Mouse (Mus musculus) megakaryocyte, embryonic 14.5 days (primary cell): ENCODE results near the gene Iqcb1.

Experiments used
- FLI1 ChIP-seq: IDR thresholded peaks from 2 replicates; pipeline ENCODE4 v1.6.1; 2012; ENCODE audit warnings: low read length, inconsistent platforms, mixed read lengths
- GATA1 ChIP-seq: IDR thresholded peaks from 3 replicates; pipeline ENCODE4 v1.6.1; 2012; ENCODE audit warnings: mixed read lengths, low read length, inconsistent platforms, borderline replicate concordance

GRCm38 (mm10) chr16:36896712-36897111, 68.5 kb downstream of the Iqcb1 start:
- no peak for TF ChIP-seq GATA1
- TF ChIP-seq FLI1: no peak
